Mouse (Mus musculus): ENCODE data around the gene Arhgap25.
"Not testable (repeated sequence)": the region's sequence is repeated elsewhere in the genome, so short reads cannot be mapped to it uniquely, and the experiment has no call there.

Arhgap25 gene

DNA sequence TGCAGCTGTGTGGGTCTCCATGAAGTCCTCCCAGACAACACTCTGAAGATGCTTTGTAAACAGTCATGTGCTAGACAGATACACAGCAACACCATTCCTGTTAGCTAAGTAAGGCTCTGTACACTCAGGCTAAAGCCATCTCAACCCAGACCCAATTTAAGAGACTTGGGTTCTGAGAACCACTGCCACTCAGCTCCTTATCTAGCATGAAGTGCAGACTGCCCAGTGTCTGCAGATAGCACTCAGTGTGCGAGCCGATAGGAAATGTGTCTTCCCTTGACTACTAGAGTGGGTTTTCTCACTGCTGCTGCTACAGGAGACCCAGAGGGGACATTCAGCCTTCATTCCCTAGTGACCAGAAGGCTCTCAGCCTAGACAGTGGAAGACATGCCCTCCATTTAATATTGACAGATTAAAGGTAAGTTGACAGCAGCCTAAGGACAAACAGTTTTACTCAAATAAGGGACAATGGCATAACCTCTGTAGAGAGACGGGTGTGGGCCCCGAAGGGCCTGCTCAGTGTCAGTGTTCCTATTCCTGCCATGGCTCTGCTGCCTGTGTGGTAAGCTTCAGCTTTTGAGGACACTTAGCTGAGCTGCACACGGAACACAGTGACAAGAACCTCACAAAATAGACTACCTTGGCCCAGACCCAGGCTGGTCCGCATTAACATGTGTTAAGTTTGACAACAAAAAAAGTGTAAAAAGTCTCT is 5.1 kb downstream of the Arhgap25 start:
- no peak for TF ChIP-seq CTCF (conservative IDR thresholded peaks at IDR 0.05; ENCODE audit: low read length)
- no peak for TF ChIP-seq POU5F1 (IDR thresholded peaks at IDR 0.05; ENCODE audit: borderline replicate concordance, low read length)
- TF ChIP-seq NANOG (IDR thresholded peaks at IDR 0.05; ENCODE audit: borderline replicate concordance, low read length) = no peak
- H3K27me3 ChIP-seq (ENCODE audit: insufficient read depth, low read length) = no peaks in the 10 kb centered on the region; the same call in 1 of the 2 replicates
- peaks cover 14% of the 10 kb centered on the region; the same call in 1 of the 2 replicates for H3K4me1 ChIP-seq (replicated peaks; ENCODE audit: low read depth, low read length)
- no peaks in the 10 kb centered on the region for H3K36me3 ChIP-seq (ENCODE audit: insufficient read depth, low read length)
- H3K4me3 ChIP-seq (replicated peaks; ENCODE audit: low read length) = no peak overlapping the region
- no peaks in the 10 kb centered on the region for H3K9me3 ChIP-seq (ENCODE audit: low read length)

GRCm38 (mm10) chr6:87527366-87527765 is 5.7 kb downstream of the Arhgap25 start:
- Histone ChIP-seq H3K4me3 (replicated peaks; ENCODE audit: low read length) (no peak overlapping the region), H3K9me3 (ENCODE audit: low read length) (no peaks in the 10 kb centered on the region), H3K36me3 (ENCODE audit: insufficient read depth, low read length) (no peaks in the 10 kb centered on the region), H3K27me3 (ENCODE audit: insufficient read depth, low read length) (no peaks in the 10 kb centered on the region), H3K4me1 (replicated peaks; ENCODE audit: low read depth, low read length) (peaks cover 14% of the 10 kb centered on the region; the same call in 1 of the 2 replicates)
- no peak for TF ChIP-seq NANOG (IDR thresholded peaks at IDR 0.05; ENCODE audit: borderline replicate concordance, low read length)
- no peak for TF ChIP-seq CTCF (conservative IDR thresholded peaks at IDR 0.05; ENCODE audit: low read length)
- TF ChIP-seq POU5F1 (IDR thresholded peaks at IDR 0.05; ENCODE audit: borderline replicate concordance, low read length) = no peak

GRCm38 (mm10) chr6:87525126-87525525 is 7.9 kb downstream of the Arhgap25 start:
- Histone ChIP-seq H3K4me3 (replicated peaks; ENCODE audit: low read length) (no peak overlapping the region), H3K9me3 (ENCODE audit: low read length) (no peaks in the 10 kb centered on the region), H3K36me3 (ENCODE audit: insufficient read depth, low read length) (no peaks in the 10 kb centered on the region), H3K4me1 (replicated peaks; ENCODE audit: low read depth, low read length) (peaks cover 13% of the 10 kb centered on the region; the same call in 1 of the 2 replicates), H3K27me3 (ENCODE audit: insufficient read depth, low read length) (peaks cover 3% of the 10 kb centered on the region; the same call in 1 of the 2 replicates)
- no peak for TF ChIP-seq NANOG (IDR thresholded peaks at IDR 0.05; ENCODE audit: borderline replicate concordance, low read length)
- TF ChIP-seq POU5F1 (IDR thresholded peaks at IDR 0.05; ENCODE audit: borderline replicate concordance, low read length) = no peak
- TF ChIP-seq CTCF (conservative IDR thresholded peaks at IDR 0.05; ENCODE audit: low read length) = no peak

DNA sequence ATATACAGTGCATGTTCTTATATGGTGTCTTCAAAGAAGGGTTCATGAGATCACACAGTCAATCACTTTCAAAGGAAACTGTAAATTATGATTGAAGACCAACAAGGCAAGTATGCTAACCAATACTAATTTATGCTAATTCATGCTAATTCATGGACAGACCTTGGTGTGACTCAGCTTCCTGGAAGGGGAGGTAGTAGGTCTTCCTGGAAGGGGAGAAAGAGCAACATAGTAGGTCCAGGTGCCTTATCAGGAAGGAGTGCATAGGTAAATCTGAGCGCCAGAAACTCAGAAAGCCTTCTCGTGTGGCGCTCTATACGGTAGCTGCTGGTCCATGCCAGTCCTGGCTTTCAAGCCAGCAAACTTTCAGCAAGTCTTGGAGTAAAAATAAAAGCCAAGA is 8.8 kb downstream of the Arhgap25 start:
- Histone ChIP-seq H3K4me1 (replicated peaks; ENCODE audit: low read depth, low read length) (peaks cover 15% of the 10 kb centered on the region; the same call in 1 of the 2 replicates), H3K36me3 (ENCODE audit: insufficient read depth, low read length) (no peaks in the 10 kb centered on the region), H3K27me3 (ENCODE audit: insufficient read depth, low read length) (peaks cover 8% of the 10 kb centered on the region; the same call in 1 of the 2 replicates), H3K4me3 (replicated peaks; ENCODE audit: low read length) (no peak overlapping the region), H3K9me3 (ENCODE audit: low read length) (no peaks in the 10 kb centered on the region)
- no peak for TF ChIP-seq CTCF (conservative IDR thresholded peaks at IDR 0.05; ENCODE audit: low read length)
- no peak for TF ChIP-seq POU5F1 (IDR thresholded peaks at IDR 0.05; ENCODE audit: borderline replicate concordance, low read length)

DNA sequence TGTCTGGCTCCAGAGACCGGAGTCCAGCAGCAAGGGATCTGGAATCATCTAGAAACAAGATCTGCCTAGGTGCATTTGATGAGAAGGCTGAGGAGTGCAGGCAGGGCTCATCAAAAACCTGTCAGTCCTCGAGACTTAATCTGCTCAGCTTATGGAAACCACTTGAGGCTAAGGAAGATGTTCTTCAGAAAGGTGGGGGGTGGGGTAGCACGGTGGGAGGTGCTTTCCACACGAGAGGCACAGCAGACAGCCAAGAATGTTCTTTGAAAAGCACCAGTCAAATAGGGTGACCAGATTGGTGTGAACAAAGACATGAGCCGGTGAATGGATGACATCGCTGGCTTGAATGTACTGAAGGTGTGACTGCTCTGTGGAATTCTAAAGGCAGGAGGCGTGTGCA is 9.3 kb downstream of the Arhgap25 start:
- Histone ChIP-seq H3K4me1 (replicated peaks; ENCODE audit: low read depth, low read length) (peaks cover 15% of the 10 kb centered on the region; the same call in 1 of the 2 replicates), H3K4me3 (replicated peaks; ENCODE audit: low read length) (no peak overlapping the region), H3K36me3 (ENCODE audit: insufficient read depth, low read length) (no peaks in the 10 kb centered on the region), H3K9me3 (ENCODE audit: low read length) (no peaks in the 10 kb centered on the region), H3K27me3 (ENCODE audit: insufficient read depth, low read length) (peaks cover 11% of the 10 kb centered on the region; the same call in 1 of the 2 replicates)
- TF ChIP-seq POU5F1 (IDR thresholded peaks at IDR 0.05; ENCODE audit: borderline replicate concordance, low read length) = no peak
- TF ChIP-seq CTCF (conservative IDR thresholded peaks at IDR 0.05; ENCODE audit: low read length) = no peak
- no peak for TF ChIP-seq NANOG (IDR thresholded peaks at IDR 0.05; ENCODE audit: borderline replicate concordance, low read length)

DNA sequence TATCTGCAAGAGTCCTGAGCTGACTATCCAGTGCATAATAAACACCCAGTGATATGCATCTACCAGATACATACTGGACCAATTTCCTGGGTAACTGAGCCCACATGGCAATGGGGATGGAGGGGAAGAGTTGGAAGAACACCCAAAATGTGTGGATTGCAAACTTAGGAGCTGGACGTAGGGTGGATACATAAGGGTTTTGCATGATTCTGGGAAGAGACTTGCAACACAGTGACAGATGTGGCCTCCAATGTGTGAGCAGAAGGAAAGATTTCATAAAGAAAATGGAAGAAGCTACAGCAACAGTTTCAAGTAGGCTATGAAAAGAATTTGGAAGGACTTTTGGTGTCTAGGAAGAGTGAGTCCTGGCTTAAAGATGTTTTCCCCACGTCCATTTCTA is 10.0 kb downstream of the Arhgap25 start:
- Histone ChIP-seq H3K36me3 (ENCODE audit: insufficient read depth, low read length) (no peaks in the 10 kb centered on the region), H3K27me3 (ENCODE audit: insufficient read depth, low read length) (peaks cover 11% of the 10 kb centered on the region; the same call in 1 of the 2 replicates), H3K9me3 (ENCODE audit: low read length) (no peaks in the 10 kb centered on the region), H3K4me1 (replicated peaks; ENCODE audit: low read depth, low read length) (peaks cover 15% of the 10 kb centered on the region; the same call in 1 of the 2 replicates), H3K4me3 (replicated peaks; ENCODE audit: low read length) (no peak overlapping the region)
- TF ChIP-seq NANOG (IDR thresholded peaks at IDR 0.05; ENCODE audit: borderline replicate concordance, low read length) (no peak), POU5F1 (IDR thresholded peaks at IDR 0.05; ENCODE audit: borderline replicate concordance, low read length) (no peak), CTCF (conservative IDR thresholded peaks at IDR 0.05; ENCODE audit: low read length) (no peak)

GRCm38 (mm10) chr6:87522236-87522635 is 10.8 kb downstream of the Arhgap25 start:
- no peak for TF ChIP-seq NANOG (IDR thresholded peaks at IDR 0.05; ENCODE audit: borderline replicate concordance, low read length)
- TF ChIP-seq CTCF (conservative IDR thresholded peaks at IDR 0.05; ENCODE audit: low read length) = peak; percentile 91
- no peak for TF ChIP-seq POU5F1 (IDR thresholded peaks at IDR 0.05; ENCODE audit: borderline replicate concordance, low read length)
- peaks cover 8% of the 10 kb centered on the region for H3K9me3 ChIP-seq (ENCODE audit: low read length)
- H3K4me1 ChIP-seq (replicated peaks; ENCODE audit: low read depth, low read length) = peaks cover 15% of the 10 kb centered on the region; the same call in 1 of the 2 replicates
- H3K27me3 ChIP-seq (ENCODE audit: insufficient read depth, low read length) = peaks cover 18% of the 10 kb centered on the region
- no peak overlapping the region for H3K4me3 ChIP-seq (replicated peaks; ENCODE audit: low read length)
- no peaks in the 10 kb centered on the region for H3K36me3 ChIP-seq (ENCODE audit: insufficient read depth, low read length)

GRCm38 (mm10) chr6:87521705-87522104 is 11.4 kb downstream of the Arhgap25 start:
- H3K27me3 ChIP-seq (ENCODE audit: insufficient read depth, low read length) = peaks cover 18% of the 10 kb centered on the region
- H3K4me3 ChIP-seq (replicated peaks; ENCODE audit: low read length); H3K36me3 ChIP-seq (ENCODE audit: insufficient read depth, low read length); H3K9me3 ChIP-seq (ENCODE audit: low read length): not testable (repeated sequence)
- peaks cover 15% of the 10 kb centered on the region; the same call in 1 of the 2 replicates for H3K4me1 ChIP-seq (replicated peaks; ENCODE audit: low read depth, low read length)

GRCm38 (mm10) chr6:87520572-87520971 is 12.5 kb downstream of the Arhgap25 start:
- H3K36me3 ChIP-seq (ENCODE audit: insufficient read depth, low read length) = no peaks in the 10 kb centered on the region
- H3K9me3 ChIP-seq (ENCODE audit: low read length) = peaks cover 9% of the 10 kb centered on the region
- no peak overlapping the region for H3K4me3 ChIP-seq (replicated peaks; ENCODE audit: low read length)
- TF ChIP-seq NANOG (IDR thresholded peaks at IDR 0.05; ENCODE audit: borderline replicate concordance, low read length) (no peak), CTCF (conservative IDR thresholded peaks at IDR 0.05; ENCODE audit: low read length) (no peak), POU5F1 (IDR thresholded peaks at IDR 0.05; ENCODE audit: borderline replicate concordance, low read length) (no peak)
- H3K27me3 ChIP-seq (ENCODE audit: insufficient read depth, low read length) = peaks cover 18% of the 10 kb centered on the region
- peaks cover 15% of the 10 kb centered on the region; the same call in 1 of the 2 replicates for H3K4me1 ChIP-seq (replicated peaks; ENCODE audit: low read depth, low read length)

Measured in E14TG2a.4 (cell line).